Mouse (Mus musculus): ENCODE results near the gene Zbtb34. TPM values are rescaled to one million over a fixed set of nuclear protein-coding genes. Genes with fewer than 3 reads are reported as not detected.

Zbtb34 gene
- polyA plus RNA-seq, 1 experiment from 2014 or later: 9.2 TPM

DNA sequence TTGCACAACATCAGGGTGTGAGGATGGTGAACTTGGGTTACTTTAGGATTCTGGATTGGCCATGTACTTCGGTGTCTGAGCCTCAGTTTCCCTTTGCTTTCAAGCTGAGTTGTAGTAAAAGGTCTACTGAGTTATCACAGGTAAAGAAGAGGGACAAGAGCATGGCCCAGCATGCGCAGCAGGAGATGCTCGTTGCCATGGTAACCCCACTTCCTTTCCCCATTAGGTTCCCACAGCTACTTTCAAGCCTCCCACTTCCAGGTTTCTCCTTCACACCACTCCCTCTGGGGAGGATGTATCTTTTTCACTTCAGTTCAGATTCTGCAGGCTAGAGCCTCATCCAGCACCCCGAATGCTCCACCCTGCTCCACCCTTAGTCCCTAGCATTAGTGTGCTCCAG is 9.8 kb upstream of the Zbtb34 start:
- no peak overlapping the region for H3K4me3 ChIP-seq (ENCODE audit: low read depth, low read length)
- 37% methylated on average over 4 of the region's 4 CpGs for WGBS
- no peaks in the 10 kb centered on the region for H3K36me3 ChIP-seq (ENCODE audit: control insufficient read depth, insufficient read depth, low read length)
- no peak for DNase-seq (ENCODE audit: low spot score)
- H3K9me3 ChIP-seq (ENCODE audit: control insufficient read depth, low read length): no peaks in the 10 kb centered on the region
- no peak overlapping the region for H3K27ac ChIP-seq (ENCODE audit: low read depth, low read length)
- H3K4me1 ChIP-seq (ENCODE audit: control insufficient read depth, insufficient read depth, low read length): peaks cover 18% of the 10 kb centered on the region
- no peak for ATAC-seq (ENCODE audit: insufficient read depth, low FRiP score, low TSS enrichment)
- H3K27me3 ChIP-seq (ENCODE audit: control insufficient read depth, insufficient read depth, low read length): no peaks in the 10 kb centered on the region
- no peak overlapping the region for H3K9ac ChIP-seq (ENCODE audit: low read length)
- no peak overlapping the region for H3K4me2 ChIP-seq (ENCODE audit: low read depth)

DNA sequence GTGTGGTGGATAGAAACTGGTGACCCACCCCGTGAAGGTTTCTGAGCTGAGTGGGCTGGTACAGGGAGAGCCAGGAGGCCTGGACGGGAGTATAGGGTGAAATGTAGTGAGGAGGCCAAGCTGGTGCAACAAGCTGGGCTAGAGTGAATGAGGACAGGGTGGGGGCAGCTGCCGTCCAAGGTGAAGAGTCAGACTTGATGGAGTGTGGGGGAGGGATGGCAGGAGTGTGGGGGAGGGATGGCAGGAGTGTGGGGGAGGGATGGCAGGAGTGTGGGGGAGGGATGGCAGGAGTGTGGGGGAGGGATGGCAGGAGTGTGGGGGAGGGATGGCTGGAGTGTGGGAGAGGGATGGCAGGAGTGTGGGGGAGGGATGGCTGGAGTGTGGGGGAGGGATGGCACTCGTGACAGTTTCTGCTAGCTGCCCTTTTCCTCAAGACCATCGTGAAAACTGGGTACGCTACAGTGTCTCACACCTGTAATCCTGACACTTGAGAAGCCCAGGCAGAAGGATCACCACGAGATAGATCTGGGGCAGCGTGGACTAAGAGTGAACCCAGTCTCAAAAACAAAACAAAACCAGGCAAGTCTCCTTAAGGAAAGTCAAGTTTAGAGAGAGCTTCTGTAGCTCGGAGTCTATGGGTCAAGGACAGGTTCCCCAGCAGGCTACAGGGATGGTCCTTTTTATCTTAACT is 9.0 kb upstream of the Zbtb34 start:
- H3K9ac ChIP-seq (ENCODE audit: low read length): no peak overlapping the region
- WGBS: 23% methylated on average over 9 of the region's 9 CpGs
- no peak overlapping the region for H3K27ac ChIP-seq (ENCODE audit: low read depth, low read length)
- H3K36me3 ChIP-seq (ENCODE audit: control insufficient read depth, insufficient read depth, low read length): no peaks in the 10 kb centered on the region
- ATAC-seq (ENCODE audit: insufficient read depth, low FRiP score, low TSS enrichment) (no peak), DNase-seq (ENCODE audit: low spot score) (no peak)
- H3K27me3 ChIP-seq (ENCODE audit: control insufficient read depth, insufficient read depth, low read length): no peaks in the 10 kb centered on the region
- H3K4me1 ChIP-seq (ENCODE audit: control insufficient read depth, insufficient read depth, low read length): peaks cover 19% of the 10 kb centered on the region
- H3K4me3 ChIP-seq (ENCODE audit: low read depth, low read length): no peak overlapping the region
- no peaks in the 10 kb centered on the region for H3K9me3 ChIP-seq (ENCODE audit: control insufficient read depth, low read length)
- no peak overlapping the region for H3K4me2 ChIP-seq (ENCODE audit: low read depth)

DNA sequence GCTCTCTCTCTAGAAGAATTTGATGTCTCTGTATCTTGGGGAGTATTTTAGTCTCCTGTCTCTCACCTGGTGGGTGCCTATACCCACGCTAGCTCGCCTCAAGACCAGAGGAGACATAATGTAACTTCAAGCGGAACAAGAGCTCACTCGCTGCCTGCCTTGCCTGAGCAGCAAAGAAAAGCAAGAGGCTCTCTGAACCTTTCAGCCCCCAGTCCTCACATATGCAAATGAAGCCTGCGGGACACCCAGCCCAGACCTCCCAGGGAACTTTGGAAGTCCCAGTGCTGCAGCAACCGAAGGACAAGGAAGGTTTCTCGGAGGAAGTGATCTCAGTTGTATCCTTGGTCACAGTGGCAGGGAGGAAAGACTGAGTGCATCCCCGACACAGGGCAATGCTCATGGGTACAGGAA is 8.4 kb upstream of the Zbtb34 start:
- Histone ChIP-seq H3K9me3 (ENCODE audit: control insufficient read depth, low read length) (no peaks in the 10 kb centered on the region), H3K27ac (ENCODE audit: low read depth, low read length) (no peak overlapping the region), H3K4me2 (ENCODE audit: low read depth) (no peak overlapping the region), H3K4me3 (ENCODE audit: low read depth, low read length) (no peak overlapping the region), H3K4me1 (ENCODE audit: control insufficient read depth, insufficient read depth, low read length) (peaks cover 19% of the 10 kb centered on the region), H3K27me3 (ENCODE audit: control insufficient read depth, insufficient read depth, low read length) (no peaks in the 10 kb centered on the region), H3K36me3 (ENCODE audit: control insufficient read depth, insufficient read depth, low read length) (no peaks in the 10 kb centered on the region), H3K9ac (ENCODE audit: low read length) (peak overlapping the region; percentile 32; the same call in 1 of the 2 replicates)
- WGBS: 6% methylated on average over 8 of the region's 8 CpGs
- DNase-seq (ENCODE audit: low spot score) (no peak), ATAC-seq (ENCODE audit: insufficient read depth, low FRiP score, low TSS enrichment) (no peak)

DNA sequence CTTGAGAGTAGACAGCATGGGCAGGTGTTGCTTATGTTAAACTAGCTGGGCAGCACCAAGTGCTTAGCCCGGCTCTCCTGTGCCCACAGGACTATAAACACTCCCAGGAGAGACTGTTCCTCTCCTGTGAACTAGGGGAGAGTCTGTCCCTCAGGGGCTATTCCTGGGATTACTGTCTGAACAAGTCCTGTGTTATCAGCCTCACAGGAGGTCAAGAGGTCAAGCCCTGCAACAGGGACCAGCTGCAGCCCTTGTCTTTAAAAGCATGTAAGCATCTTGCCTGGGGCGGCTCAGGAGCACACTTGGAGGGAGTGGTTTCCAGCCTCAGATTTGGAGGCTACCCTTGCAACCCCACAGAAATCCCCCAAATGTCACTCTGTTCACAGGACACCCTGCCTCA is 7.3 kb upstream of the Zbtb34 start:
- no peak overlapping the region for H3K4me2 ChIP-seq (ENCODE audit: low read depth)
- no peak overlapping the region for H3K4me3 ChIP-seq (ENCODE audit: low read depth, low read length)
- no peaks in the 10 kb centered on the region for H3K9me3 ChIP-seq (ENCODE audit: control insufficient read depth, low read length)
- no peaks in the 10 kb centered on the region for H3K27me3 ChIP-seq (ENCODE audit: control insufficient read depth, insufficient read depth, low read length)
- WGBS: 7% methylated on average over 2 of the region's 2 CpGs
- H3K36me3 ChIP-seq (ENCODE audit: control insufficient read depth, insufficient read depth, low read length): no peaks in the 10 kb centered on the region
- H3K27ac ChIP-seq (ENCODE audit: low read depth, low read length): no peak overlapping the region
- no peak for ATAC-seq (ENCODE audit: insufficient read depth, low FRiP score, low TSS enrichment)
- no peak for DNase-seq (ENCODE audit: low spot score)
- no peak overlapping the region for H3K9ac ChIP-seq (ENCODE audit: low read length)
- peaks cover 19% of the 10 kb centered on the region for H3K4me1 ChIP-seq (ENCODE audit: control insufficient read depth, insufficient read depth, low read length)

DNA sequence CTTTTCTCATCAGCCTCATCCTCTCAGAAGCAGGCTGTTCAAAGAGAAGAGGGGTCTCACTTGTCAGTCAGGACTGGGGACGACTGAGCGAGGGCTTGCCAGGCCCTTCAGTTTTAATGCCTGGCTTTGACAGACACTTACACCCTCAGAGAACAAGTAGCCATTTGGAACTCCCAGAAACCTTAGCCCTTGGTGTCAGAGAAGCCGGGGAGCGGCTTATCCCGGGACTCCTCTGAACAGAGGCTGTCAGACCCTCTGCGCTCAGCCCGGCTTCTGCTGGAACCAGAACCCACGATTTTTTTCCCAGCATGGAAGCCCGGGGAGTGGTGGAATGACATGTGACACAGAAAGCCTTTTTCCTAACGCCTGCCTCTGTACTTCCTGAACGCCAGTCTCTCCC is 6.1 kb upstream of the Zbtb34 start:
- Histone ChIP-seq H3K4me2 (ENCODE audit: low read depth) (no peak overlapping the region), H3K9me3 (ENCODE audit: control insufficient read depth, low read length) (no peaks in the 10 kb centered on the region), H3K9ac (ENCODE audit: low read length) (no peak overlapping the region), H3K27ac (ENCODE audit: low read depth, low read length) (no peak overlapping the region), H3K27me3 (ENCODE audit: control insufficient read depth, insufficient read depth, low read length) (no peaks in the 10 kb centered on the region), H3K4me3 (ENCODE audit: low read depth, low read length) (no peak overlapping the region), H3K36me3 (ENCODE audit: control insufficient read depth, insufficient read depth, low read length) (no peaks in the 10 kb centered on the region), H3K4me1 (ENCODE audit: control insufficient read depth, insufficient read depth, low read length) (peaks cover 19% of the 10 kb centered on the region)
- 59% methylated on average over 11 of the region's 11 CpGs for WGBS
- DNase-seq (ENCODE audit: low spot score) (no peak), ATAC-seq (ENCODE audit: insufficient read depth, low FRiP score, low TSS enrichment) (no peak)

DNA sequence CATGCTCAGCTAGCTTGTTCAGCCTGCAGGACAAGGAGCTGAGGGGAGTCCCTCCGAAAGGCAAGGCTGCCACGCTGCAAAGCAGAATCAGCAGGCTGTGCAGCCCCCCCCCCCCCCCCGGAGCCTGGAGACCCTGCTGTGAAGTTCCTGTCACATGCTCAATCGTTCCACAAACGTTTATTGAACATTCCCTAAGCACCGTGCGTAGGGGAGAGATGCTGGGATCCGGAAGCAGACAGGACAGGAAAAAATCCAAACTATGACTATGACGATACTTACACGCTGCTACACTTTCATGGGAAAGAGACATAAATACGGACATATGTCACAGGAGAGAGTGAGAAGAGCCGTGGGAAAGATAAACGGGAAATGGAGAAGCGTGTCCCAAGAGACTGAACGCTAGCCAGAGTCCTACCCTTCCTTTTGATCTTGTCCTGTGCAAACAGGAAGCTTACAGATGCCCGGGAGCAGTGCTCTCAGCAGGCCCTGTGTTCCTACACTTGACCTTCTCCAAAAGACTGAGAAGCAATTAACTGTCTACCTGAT is 5.0 kb upstream of the Zbtb34 start:
- Histone ChIP-seq H3K36me3 (ENCODE audit: control insufficient read depth, insufficient read depth, low read length) (no peaks in the 10 kb centered on the region), H3K9ac (ENCODE audit: low read length) (peak overlapping the region; percentile 1; the same call in 1 of the 2 replicates), H3K4me3 (ENCODE audit: low read depth, low read length) (peak overlapping the region; percentile 13; the same call in 1 of the 2 replicates), H3K27me3 (ENCODE audit: control insufficient read depth, insufficient read depth, low read length) (no peaks in the 10 kb centered on the region), H3K9me3 (ENCODE audit: control insufficient read depth, low read length) (no peaks in the 10 kb centered on the region), H3K4me1 (ENCODE audit: control insufficient read depth, insufficient read depth, low read length) (peaks cover 19% of the 10 kb centered on the region), H3K27ac (ENCODE audit: low read depth, low read length) (no peak overlapping the region), H3K4me2 (ENCODE audit: low read depth) (peak overlapping the region; percentile 35)
- ATAC-seq (ENCODE audit: insufficient read depth, low FRiP score, low TSS enrichment) (no peak), DNase-seq (ENCODE audit: low spot score) (peak; percentile 54)
- WGBS: 9% methylated on average over 16 of the region's 16 CpGs

DNA sequence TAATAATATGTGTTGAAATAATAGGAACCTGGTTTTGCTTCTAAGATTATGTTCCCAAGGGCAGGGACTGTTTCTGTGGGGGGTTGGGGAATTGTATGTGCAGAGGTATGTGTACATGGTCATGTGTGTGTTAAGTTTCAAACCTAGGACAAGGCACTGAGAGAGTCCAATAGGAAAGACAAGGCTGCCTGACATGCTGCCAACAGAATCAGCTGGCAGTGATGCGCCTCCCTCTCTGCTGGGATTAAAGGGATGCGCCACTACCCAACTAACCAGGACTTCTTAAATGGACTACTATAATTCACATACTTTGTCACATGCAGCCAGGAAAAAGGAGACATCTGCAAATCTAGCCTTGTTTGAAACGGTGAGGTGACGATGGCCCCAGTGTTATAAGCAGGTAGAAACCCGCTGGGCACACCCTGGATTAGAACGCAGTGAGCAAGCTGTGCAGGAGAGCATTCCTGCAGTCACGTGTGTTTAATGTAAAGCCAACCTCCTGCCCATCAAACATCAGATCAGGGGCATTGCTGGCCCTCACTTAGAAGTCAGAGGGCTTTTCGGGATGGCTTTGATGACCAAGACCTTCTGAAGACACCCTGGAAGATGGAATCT is 4.0 kb upstream of the Zbtb34 start:
- Histone ChIP-seq H3K4me1 (ENCODE audit: control insufficient read depth, insufficient read depth, low read length) (peaks cover 20% of the 10 kb centered on the region), H3K4me3 (ENCODE audit: low read depth, low read length) (no peak overlapping the region), H3K9ac (ENCODE audit: low read length) (no peak overlapping the region), H3K27me3 (ENCODE audit: control insufficient read depth, insufficient read depth, low read length) (no peaks in the 10 kb centered on the region), H3K27ac (ENCODE audit: low read depth, low read length) (0 out of 2 replicates have a peak overlapping the region, but pooled peaks have one; percentile 20), H3K4me2 (ENCODE audit: low read depth) (no peak overlapping the region), H3K36me3 (ENCODE audit: control insufficient read depth, insufficient read depth, low read length) (no peaks in the 10 kb centered on the region), H3K9me3 (ENCODE audit: control insufficient read depth, low read length) (no peaks in the 10 kb centered on the region)
- DNase-seq (ENCODE audit: low spot score) (no peak), ATAC-seq (ENCODE audit: insufficient read depth, low FRiP score, low TSS enrichment) (no peak)
- WGBS: 50% methylated on average over 8 of the region's 8 CpGs

DNA sequence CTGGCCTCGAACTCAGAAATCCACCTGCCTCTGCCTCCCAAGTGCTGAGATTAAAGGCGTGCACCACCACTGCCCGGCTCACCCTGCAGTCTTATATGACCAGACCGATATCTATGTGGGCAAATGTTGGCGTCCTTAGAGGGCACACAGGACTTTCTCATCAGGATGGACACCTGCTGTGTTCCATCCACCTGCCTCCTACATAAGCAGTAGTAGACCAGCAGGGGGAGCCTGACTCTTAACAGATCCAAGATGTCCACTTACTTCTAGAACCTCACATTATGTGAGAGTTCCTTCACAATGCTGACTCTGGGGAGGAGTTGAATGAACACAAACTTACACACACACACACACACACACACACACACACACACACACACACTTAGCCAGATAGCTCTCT is 1.8 kb upstream of the Zbtb34 start:
- Histone ChIP-seq H3K27me3 (ENCODE audit: control insufficient read depth, insufficient read depth, low read length) (no peaks in the 10 kb centered on the region), H3K4me2 (ENCODE audit: low read depth) (no peak overlapping the region), H3K9ac (ENCODE audit: low read length) (no peak overlapping the region), H3K4me1 (ENCODE audit: control insufficient read depth, insufficient read depth, low read length) (peaks cover 18% of the 10 kb centered on the region), H3K27ac (ENCODE audit: low read depth, low read length) (no peak overlapping the region), H3K36me3 (ENCODE audit: control insufficient read depth, insufficient read depth, low read length) (no peaks in the 10 kb centered on the region), H3K9me3 (ENCODE audit: control insufficient read depth, low read length) (no peaks in the 10 kb centered on the region), H3K4me3 (ENCODE audit: low read depth, low read length) (no peak overlapping the region)
- DNase-seq (ENCODE audit: low spot score) (peak; percentile 58), ATAC-seq (ENCODE audit: insufficient read depth, low FRiP score, low TSS enrichment) (no peak)
- WGBS: 51% methylated on average over 5 of the region's 5 CpGs
